Mouse (Mus musculus): Measurements from ENCODE around the gene Tmem247.

DNA sequence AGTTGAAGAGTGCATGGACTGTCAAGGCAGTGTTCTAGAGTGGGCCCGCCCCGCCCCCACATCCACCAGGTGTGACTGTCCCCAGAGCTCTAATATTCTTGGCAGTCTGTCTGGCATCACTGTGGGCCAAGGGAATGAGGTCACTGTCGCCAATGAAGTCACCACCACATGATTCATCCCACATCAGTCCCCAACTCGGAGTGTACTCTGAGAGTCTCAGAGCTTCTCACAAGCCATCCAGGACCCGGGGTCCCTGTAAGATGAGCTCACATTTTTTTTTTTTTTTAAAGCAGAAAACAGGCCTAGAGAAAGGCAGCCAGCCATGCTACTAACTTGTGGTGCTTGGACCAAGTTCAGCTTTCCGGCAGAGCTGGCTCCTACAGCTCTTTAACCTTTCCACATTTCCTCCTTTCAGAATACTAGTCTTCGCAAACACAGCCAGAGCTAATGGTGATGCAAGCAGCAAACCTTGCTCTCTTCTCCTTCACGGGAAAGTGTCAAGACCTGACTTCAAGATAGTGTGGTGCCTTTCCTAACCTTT lies 44.2 kb downstream of the Tmem247 start:
- TF ChIP-seq CTCF (IDR thresholded peaks at IDR 0.05; ENCODE audit: low read depth, low read length) (no peak), TAL1 (conservative IDR thresholded peaks at IDR 0.05; ENCODE audit: low read depth, low read length) (no peak)
